Comparison of ENCODE assay signal across 15 mouse cellular contexts in the genomic region with DNA sequence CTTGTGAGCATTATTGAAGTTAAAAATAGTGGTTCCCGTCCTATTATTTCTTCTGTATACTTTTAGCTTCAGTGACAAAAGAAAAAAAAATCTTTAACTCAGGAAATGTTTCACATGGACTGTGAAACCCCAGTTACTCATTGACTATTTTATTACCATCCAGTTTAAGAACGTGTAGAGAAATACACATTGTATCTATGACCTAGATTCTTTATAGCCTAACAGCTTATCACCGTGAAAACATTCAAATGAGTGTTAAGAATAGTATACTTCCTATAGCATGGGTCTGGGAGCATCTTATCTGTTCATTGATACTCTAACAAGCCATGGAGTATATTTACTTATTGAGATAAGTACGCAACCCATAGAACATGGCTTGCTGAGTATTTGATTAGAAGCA. TPM values are rescaled to one million over a fixed set of nuclear protein-coding genes. Genes with fewer than 3 reads are reported as not detected.
"Had no signal": no experiment of that assay in that cellular context is flagged by ENCODE, and none has a peak within 500 bp of the region (broad histone marks: within the 10 kb centered on the region; RNA-seq: fewer than 3 reads in every experiment).

No protein-coding gene starts in this region.

- H3K27ac ChIP-seq: limb, embryonic 13.5 days; liver, embryonic 14.5 days; midbrain, embryonic 13.5 days; neural tube, embryonic 15.5 days had no signal

- H3K4me3 ChIP-seq: limb, embryonic 13.5 days; midbrain, embryonic 13.5 days; myocyte; neural tube, embryonic 15.5 days had no signal

- H3K27me3 ChIP-seq: limb, embryonic 13.5 days; midbrain, embryonic 13.5 days; neural tube, embryonic 15.5 days had no signal

- DNase-seq: left cerebral cortex, postnatal 4 days; lung, adult 18-20 months; right cerebral cortex, adult 18-20 months; right cerebral cortex, postnatal 25 days; thymus, postnatal 4 days had no signal

- H3K4me1 ChIP-seq: limb, embryonic 13.5 days; midbrain, embryonic 13.5 days; neural tube, embryonic 15.5 days had no signal

- H3K9ac ChIP-seq: limb, embryonic 13.5 days; liver, embryonic 14.5 days; midbrain, embryonic 13.5 days; neural tube, embryonic 15.5 days had no signal

- H3K36me3 ChIP-seq: limb, embryonic 13.5 days; midbrain, embryonic 13.5 days; neural tube, embryonic 15.5 days had no signal

- ATAC-seq: hindbrain, embryonic 16.5 days; inflammation-experienced regulatory T-cells, adult 6 months; midbrain, embryonic 13.5 days had no signal

- H3K4me2 ChIP-seq: limb, embryonic 13.5 days; midbrain, embryonic 13.5 days; neural tube, embryonic 15.5 days had no signal

- H3K9me3 ChIP-seq: limb, embryonic 13.5 days; midbrain, embryonic 13.5 days; neural tube, embryonic 15.5 days had no signal

RNA-seq across cellular contexts. Expression of a gene that starts 13.3 kb away (rescaled TPM):
- total RNA-seq: left cerebral cortex, postnatal 10 days; liver, adult 2 months had no signal
- polyA plus RNA-seq: hindbrain, embryonic 16.5 days; midbrain, embryonic 13.5 days had no signal

RNA-seq across cellular contexts. Expression of a gene that starts 52.0 kb away (rescaled TPM):
- total RNA-seq: liver, adult 2 months had no signal
- polyA plus RNA-seq: hindbrain, embryonic 16.5 days; liver, adult 2 months; midbrain, embryonic 13.5 days; small intestine, adult 2 months had no signal
